Mouse (Mus musculus): ENCODE measurements around the gene Tmem52b.
A peak's percentile ranks its signal among the peaks of the same experiment; 100 is the strongest.
"Not testable (repeated sequence)": the region's sequence is repeated elsewhere in the genome, so short reads cannot be mapped to it uniquely, and the experiment has no call there.

Tmem52b gene

DNA sequence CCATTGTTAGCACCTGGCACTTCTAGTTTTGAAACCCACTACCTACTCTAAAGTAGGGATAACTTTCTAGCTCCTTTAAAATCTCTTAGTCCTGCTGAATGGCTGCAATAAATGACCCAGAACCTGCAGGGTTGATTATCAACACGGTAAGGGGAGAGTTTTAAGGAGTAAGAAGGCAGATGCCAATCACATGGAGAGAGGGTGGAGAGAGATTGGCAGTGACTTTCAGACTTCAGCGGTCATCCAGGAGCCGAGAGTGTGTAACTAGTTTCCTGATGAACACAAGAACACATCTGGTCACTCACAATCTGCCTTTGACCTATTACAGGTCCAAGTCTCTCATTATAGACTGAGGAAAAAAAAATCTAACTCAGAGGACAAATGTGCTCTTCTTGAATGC is at the start of gene Tmem52b:
Gene Tmem52b (plus strand): TSS at position 189 of the 400 bp plus-strand sequence.
- no peak for DNase-seq (ENCODE audit: low read depth, low spot score)

DNA sequence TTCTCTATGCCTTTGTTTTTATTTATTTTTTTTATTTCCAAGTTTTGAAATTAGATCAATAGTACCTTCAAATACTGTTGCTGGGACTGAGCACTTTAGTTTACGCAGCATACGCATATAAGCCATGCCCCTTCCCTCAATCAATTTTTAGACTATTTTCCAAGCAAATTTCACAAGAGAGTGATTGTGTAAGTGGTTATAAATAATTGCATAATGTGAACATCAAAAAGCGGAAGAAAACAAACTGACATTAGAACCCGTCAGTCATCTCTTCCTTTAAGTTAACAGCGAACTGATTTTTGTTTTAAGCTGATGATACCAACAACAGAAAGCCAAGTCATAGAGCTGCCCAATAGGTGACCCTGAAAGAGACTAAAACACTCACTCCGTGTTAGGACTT is 41.0 kb upstream of the Tmem52b start:
- no peak for DNase-seq (ENCODE audit: low read depth, low spot score)

DNA sequence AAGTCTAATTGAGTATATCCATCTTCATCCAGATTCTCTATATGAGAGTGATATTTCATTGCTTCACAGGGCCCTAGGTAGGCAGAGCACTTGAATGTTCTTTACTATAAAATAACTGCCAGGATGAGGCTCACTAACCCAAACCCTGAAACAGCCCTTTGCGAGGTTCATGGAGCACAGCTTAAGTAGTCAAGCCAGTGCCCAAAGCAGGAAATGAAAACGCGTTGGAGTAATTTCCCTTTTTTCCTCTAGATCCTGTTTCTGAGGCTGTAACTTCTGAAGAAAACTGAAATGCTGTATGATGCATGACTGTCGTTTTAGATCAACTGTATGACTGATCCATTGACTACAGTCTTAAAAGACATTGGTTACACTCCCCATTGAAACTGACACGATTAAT is 39.7 kb upstream of the Tmem52b start:
- no peak for DNase-seq (ENCODE audit: low read depth, low spot score)

DNA sequence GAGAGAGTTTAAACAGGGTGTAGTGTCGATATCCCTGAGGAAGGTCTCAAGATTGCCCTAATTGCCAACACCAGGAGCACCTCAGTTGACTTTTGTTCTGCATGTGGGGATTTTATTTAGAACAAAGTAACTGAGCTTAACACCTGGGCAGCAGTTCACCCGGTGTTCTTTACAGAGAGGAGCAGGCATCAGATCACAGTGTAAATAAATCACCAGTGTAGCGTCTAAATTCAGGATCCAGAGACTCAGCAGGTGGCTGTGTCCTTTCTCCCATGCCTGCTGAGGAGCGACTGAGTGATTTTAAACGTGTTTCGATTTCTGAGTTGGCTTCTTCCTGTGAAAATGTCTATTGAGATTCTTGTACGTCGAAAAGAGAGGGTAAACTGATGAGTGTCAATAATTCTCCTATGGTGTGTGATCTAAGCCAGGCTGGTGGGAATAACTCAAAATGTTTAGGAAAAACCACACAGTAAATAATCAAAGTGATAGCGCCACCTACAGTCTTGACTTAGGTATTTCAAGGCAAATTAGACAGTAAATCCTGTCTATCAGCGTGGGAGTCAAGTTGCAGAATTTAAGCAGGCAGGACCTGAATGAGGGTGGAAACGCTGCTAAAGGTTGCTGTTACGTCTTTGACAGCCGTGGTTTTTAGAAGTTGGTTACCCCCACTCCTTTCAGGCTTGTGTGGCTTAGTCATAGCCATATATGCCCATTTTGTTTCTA is 35.8 kb upstream of the Tmem52b start:
- DNase-seq (ENCODE audit: low read depth, low spot score): peak; percentile 47

DNA sequence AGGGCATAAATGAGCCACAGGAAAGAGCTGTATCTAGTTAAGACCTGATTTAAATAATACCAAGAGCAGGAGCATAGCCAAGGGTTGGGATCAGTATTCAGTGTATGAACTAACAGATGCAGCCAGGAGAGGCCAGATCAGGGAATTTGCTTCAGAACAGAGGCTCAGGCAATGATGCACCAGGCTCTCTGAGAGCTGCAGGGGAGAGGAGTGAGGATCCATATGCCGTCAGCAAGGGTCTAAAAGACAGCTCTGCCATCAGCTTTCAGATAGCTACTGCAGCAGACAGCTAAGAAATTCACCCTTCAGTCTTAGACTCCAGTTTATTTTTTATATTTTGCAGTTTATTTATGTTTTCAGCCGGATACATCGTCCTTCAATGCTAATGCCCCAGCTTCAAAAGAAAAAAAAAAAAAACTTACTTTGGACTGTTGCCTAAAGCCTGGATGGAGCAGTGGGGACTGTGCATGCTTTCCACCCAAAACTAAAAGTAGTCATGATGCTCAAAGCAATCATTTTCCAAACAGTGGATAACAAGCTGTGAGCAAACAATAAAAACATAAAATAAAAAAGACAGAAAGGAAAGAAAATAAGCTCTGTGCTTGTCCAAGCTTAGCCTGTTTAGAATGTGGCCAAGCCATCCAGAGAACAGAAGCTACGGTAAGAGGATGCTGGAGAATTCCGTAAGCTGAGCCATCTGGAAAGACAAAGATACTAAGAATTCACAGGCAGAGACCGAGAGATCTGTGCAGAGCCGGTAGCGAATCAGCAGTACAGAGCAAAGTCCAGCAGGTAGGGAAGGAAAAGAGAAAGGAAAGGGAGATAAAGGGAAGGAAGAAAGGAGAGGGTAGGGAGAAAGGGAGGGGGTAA is 32.0 kb upstream of the Tmem52b start:
- no peak for DNase-seq (ENCODE audit: low read depth, low spot score)

DNA sequence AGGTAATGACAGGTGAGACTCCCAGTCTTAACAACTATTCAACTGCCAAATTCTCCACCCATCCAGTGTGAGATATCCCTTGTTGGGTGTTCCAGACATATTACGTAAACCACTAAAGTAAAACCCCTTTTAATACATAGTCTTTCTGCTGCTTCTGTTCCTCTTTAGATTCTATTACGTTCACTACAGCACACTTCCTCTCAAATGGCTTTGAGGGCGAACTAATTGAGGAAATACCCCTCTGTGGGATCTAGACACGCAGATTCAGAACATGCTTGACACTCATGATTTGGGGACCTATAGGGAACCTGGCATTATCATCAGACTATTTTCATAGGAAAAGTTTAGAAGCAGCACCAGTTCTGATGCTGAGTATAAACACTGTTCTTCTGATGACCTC is 17.4 kb upstream of the Tmem52b start:
- no peak for DNase-seq (ENCODE audit: low read depth, low spot score)

DNA sequence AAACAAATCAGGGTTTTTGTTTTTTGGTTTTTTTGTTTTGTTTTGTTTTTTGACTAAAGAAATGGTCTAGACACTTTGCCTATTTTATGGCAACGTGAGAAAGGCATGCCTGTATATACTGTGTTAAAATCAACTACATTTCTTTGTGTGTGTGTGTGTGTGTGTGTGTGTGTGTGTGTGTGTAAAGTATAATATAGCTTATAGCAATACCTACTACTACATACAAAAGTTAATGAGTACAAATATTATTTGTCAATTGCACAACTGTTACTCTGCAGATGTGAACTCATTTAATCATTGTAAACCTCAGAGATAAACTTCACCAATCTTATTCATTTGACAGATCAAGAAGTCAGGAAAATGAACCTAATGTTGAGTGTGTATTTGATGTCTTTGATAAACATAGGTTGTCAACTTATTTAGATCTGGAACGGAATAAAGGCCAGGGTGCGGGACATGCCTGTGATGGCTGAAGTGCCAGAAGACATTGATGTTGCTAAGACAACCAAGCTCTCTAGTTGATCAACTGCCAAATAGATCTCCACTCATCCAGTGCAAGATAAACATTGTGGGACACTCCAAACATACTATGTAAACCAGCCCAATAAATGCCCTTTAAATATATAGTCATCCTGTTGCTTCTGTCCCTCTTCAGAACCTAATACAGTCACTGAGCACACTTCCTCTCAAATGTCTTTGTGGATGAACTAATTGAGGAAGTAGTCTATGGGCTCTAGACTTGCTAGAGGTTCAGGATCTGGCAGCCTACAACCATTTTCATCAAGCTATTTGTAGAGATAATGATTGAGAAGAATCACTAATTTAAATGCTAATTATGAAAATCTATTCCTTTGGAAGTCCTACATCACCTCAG is 14.8 kb upstream of the Tmem52b start:
- no peak for DNase-seq (ENCODE audit: low read depth, low spot score)

DNA sequence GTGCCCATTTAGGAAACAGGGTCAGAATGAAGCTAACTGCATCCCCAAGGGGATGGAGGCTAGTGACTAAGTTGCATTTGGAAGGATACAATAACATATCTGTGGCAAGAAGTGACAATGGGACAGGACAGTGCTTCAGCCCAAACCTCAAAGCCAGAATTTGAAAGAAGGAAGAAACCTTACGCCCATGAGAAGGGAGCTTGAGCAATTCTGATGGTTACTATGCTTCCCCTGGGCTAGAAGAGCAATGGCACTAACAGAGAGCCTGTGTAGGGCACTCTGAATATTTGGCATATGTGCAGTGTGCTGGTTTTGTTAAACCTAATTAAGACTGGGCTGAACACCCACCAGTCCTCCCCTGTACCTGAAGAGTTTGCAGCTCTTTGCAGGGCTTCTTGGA is 12.8 kb upstream of the Tmem52b start:
- DNase-seq (ENCODE audit: low read depth, low spot score): not testable (repeated sequence)

DNA sequence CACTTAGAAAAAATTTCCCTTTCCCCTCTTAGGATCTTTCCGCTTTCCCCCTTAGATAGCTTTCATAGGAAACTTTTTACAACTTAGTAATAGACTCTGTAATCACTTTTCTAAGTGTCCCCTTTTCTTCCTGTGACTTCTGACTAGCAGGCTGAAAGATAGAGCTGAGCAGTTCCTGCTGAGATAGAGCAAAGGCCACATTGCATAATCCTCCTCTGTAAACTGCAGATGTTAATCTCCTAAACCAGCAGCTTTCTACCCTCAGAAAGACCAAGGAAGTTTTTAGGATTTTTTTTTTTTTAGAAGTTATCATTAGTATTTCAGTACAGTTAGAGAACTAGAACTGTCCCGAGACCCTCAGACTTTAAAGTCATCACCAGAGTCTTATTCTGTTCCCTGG is 8.9 kb upstream of the Tmem52b start:
- DNase-seq (ENCODE audit: low read depth, low spot score): no peak

DNA sequence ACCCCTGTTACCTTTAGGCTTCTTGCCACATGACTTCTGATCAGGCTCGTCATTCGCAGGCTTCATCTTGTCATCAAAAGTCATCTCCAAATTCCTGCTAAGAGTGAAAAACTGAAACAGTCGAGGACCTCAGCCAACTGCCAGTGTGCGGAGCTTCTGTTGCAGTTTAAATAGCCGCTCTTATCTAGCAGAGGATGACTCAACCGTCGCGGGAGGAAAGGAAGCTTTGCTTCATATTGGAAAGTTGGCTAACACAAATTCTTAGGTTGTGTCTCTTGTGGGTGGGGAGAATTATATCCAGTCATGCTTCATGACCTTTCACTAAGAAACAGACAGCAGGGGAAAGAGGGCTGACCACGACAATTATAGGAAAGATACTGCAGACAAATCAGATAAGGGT is 5.3 kb upstream of the Tmem52b start, which contains the start of gene Olr1:
Gene Olr1 (minus strand): TSS at position 142 of the 400 bp plus-strand sequence.
- DNase-seq (ENCODE audit: low read depth, low spot score): no peak

DNA sequence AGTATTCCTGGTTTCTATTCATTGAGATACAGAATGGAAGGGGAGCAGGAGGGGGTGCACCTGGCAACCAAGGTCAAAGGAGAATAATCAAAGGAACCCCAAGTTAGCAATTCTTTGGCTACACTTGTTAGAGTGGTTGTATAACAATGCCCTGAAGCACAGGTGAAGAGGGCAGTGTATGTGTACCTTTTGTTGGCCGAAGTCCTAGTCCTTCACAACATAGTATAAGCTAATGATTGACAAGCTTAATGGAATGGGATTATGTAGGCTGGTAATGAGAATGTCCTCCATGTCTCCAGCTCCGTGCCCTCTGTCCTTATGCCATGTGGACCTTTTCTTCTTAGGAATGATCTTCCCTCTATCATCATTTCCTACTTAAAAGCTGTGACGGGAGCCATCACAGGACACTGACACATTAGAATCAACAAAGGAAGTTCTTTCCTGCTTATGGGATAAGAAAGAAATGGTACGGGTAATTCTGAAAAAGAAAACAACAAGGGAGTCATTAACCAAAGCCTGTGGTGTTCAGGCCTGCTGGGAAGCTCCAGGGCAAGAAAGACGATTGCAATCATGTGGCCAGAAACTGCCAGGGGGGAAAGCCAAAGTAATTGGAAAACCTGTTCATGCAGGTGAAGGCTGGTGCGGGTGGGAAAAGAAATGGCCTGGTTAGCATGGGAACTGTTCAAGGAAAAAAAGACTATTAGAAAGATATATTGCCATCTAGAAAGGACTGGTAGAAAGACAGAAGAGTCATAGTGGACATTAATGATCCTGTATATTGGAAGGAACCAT is 2.0 kb upstream of the Tmem52b start:
- no peak for DNase-seq (ENCODE audit: low read depth, low spot score)

DNA sequence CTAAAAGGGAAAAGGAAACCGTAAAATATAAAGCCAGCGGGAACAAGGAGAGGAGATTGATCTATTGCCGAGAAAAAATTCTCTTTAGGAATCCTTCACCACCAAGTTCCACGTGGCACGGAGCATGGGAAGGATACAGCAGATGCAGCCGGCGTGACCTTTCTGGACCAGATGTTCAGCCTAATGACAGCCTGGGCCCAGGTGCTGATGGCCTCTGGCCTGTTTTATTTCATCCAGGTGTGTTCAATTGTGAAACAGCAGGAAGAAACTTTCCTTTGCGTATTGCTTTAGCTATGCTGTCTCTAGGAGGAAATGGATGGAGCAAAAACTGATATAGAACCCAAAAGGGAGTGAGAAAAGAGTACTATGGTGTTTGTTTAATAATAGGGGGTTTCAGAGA is 513 bp downstream of the Tmem52b start:
- no peak for DNase-seq (ENCODE audit: low read depth, low spot score)

DNA sequence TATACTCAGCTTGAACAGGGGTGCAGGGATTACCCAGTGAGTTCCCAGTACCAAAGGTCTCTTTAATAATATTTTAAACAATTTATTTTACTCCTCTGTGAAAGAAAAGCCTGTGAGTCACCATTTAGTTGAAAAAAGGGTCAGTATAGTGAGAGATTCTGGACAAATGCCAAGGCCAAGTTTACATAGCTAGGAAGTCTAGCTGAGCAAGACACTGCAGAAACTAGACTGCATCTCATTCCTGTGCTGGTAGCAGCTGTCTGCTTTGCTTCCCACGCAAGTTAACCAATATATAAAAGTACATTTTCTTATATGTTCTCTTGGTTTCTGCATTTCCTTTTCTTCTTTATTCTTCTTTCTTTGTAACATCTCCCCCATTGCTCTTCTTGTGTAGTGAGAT is 1.1 kb downstream of the Tmem52b start:
- no peak for DNase-seq (ENCODE audit: low read depth, low spot score)

DNA sequence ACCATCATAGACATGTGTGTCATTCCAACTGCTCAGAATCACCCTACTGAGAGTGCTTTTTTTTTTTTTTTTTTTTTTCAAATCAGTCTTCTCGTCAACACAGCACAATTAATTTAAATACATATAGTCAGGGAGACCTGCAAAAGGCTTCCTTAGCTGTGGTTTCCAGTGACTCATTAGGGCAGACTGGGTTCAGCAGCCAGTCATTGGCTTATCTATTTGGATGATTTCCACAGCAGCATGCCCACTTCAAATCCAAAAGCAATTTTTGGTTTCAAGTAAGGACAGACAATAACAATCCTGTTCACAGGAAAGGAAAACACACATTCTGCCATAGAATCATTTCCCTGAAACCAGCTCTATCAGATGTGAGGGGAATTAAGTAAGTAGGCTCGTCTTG is 2.0 kb downstream of the Tmem52b start:
- DNase-seq (ENCODE audit: low read depth, low spot score): no peak

DNA sequence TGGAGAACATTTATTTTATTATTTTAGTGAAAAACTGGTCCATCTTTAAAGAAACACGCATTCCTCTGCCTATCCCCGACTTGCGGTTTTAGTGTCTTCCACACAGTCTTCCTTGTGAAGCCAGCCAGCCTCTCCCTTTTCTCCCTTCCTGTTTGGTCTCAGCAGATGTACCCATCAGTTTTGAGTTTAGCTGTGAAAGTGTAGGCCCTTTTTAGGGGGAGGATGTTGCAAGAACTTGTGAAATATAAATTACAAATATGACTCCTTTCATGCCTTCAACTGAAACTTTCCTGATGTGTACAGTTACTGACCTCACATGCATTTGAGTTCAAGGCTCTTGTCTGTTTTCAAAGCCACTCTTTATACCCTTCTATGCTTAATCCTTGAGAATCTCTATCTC is 2.7 kb downstream of the Tmem52b start:
- DNase-seq (ENCODE audit: low read depth, low spot score): no peak

DNA sequence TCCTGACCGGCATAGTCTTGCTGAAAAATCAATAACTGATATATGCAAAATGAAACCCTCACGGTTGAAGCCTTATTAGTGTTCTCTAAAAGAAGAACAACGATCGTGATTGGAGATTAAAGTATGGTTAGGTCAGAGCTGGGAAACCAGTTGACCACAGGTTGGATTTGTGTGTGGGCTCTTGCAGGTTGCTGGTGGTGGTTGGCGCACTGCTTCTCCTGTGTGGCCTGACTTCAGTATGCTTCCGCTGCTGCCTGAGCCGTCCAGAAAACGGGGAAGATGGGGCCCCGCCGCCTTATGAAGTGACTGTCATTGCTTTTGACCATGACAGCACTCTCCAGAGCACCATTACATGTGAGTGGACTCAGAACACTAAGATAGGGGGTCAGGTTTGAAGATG is 4.0 kb downstream of the Tmem52b start:
- DNase-seq (ENCODE audit: low read depth, low spot score): no peak

DNA sequence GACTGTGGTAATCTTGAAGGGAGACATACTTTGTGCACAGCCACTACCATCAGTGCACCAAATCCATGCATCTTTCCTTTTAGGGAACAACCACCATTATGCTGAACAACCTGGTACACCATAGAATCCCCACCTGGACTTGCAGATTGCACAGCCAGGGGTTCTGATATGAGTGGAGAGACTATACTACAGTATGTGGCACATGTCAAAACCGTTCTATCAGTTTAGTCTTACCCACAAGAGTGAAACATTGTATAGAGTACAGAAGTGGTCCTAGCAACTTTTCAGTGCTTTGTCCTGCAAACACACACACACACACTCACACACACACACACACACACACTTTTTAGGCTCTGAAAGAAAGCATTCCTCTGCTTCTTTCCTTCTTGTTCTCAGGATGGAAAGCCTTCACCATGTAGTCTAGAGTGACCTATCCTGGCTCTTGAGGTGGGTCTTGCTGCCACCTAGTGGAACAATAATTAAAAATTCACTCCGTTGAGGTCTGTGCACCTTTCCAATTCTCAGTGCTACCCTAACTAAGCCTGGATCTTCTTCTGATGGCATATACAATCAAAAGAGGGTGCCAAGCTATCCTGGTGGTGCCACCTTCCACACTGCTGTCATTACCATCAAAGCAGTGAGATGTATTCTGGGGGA is 5.5 kb downstream of the Tmem52b start:
- DNase-seq (ENCODE audit: low read depth, low spot score): peak; percentile 35

DNA sequence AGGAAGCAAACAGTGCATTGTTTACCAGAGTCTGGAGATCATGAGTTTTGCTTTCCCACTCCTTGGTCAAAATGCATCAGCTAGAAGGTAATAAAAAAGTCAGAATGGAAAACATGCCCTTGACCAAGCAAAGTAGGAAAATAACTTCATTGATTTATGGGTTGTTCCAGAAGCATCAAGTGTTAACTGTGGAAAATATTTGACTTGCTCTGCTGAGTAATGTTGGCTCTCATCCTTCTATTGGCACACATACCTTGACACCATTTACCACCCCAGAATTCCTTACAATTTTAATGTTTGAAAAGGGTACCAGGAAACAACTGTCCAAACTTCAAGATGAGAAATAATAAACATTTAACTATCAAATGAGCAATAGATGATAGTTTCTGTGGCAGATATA is 13.7 kb downstream of the Tmem52b start:
- DNase-seq (ENCODE audit: low read depth, low spot score): no peak

DNA sequence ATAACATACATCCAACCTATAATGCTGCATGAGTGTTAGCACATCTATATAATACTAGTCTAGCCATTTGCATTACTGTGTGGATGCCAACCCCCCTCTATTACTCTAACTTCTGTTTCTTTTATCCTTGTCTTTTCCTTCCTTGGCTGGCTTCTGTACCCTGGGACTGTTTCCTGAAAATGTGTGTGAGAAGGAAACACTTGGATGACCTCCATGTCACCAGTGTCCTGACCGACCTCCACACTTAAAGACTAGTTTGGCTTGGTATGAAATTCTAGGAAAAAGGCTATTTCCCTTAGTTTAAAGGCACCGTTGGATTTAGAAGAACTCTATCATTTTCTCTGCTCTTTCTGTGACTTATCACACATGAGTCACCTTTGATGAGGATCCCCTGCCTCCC is 15.1 kb downstream of the Tmem52b start:
- DNase-seq (ENCODE audit: low read depth, low spot score): no peak

DNA sequence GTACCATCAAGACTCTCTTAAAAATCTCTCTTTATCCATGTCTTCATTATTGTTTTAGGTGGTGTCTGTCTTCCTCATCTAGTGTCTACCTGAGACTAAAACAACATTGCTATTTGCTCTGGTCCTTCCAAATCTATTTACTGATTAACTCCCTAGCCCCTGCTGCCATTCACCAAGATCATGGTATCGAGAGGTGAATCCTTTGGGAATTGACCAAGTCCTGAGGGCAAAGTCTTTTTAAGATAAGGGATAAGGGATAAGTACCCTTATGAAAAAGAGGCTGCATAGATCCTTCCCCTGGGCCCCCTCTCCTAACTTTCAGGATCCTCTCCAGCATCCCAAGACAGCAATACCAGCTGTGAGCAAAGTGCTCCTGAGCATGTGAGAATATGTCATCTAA is 17.2 kb downstream of the Tmem52b start:
- DNase-seq (ENCODE audit: low read depth, low spot score): no peak

DNA sequence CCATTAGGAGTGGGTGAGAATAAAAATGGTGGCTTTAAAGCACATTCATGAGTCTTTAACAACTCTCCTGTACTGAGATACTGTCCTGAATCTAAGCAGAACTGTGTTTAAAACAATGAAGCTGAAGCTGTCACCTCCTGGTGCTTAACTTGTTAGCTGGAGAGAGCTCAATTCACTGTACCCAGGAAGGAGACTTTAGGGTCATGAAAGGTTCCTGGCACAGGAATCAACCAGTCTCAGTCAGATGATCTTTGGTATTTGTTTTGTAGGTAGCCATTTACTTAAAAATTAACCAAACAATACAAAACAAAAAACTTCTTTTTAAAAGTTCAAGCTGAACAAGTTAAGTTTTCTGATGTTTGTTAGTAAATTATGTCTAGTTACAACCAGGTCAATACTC is 17.9 kb downstream of the Tmem52b start:
- DNase-seq (ENCODE audit: low read depth, low spot score): no peak

All from ZHBTc4 (cell line).